Mouse (Mus musculus) 3134 (cell line): Measurements from ENCODE around the gene Diaph3.
A peak's percentile ranks its signal among the peaks of the same experiment; 100 is the strongest.
"Not testable (repeated sequence)": the region's sequence is repeated elsewhere in the genome, so short reads cannot be mapped to it uniquely, and the experiment has no call there.

Experiments
- DNase-seq: peaks from one replicate; pipeline ENCODE4 v3.0.0-alpha.2; 2011; ENCODE audit warnings: low spot score; ENCODE audit not compliant: insufficient read length; ENCODE audit errors: extremely low read depth

Diaph3 gene

GRCm38 (mm10) chr14:87084906-87085305 lies 56.1 kb downstream of the Diaph3 start:
- DNase-seq, result not testable (repeated sequence)

- DNase-seq, result no peak
Measured at GRCm38 (mm10) chr14:87083911-87084310, 57.1 kb downstream of the Diaph3 start.

GRCm38 (mm10) chr14:87079725-87080124 lies 61.3 kb downstream of the Diaph3 start:
- no peak for DNase-seq

GRCm38 (mm10) chr14:87075021-87075531 lies 66.0 kb downstream of the Diaph3 start:
- DNase-seq, result no peak

GRCm38 (mm10) chr14:87064281-87064680 lies 76.8 kb downstream of the Diaph3 start:
- DNase-seq, result peak; percentile 2

GRCm38 (mm10) chr14:87056169-87056568 lies 84.9 kb downstream of the Diaph3 start:
- no peak for DNase-seq

- no peak for DNase-seq
Measured at GRCm38 (mm10) chr14:87051187-87051586, 89.8 kb downstream of the Diaph3 start.

- DNase-seq, result no peak
Measured at GRCm38 (mm10) chr14:87044401-87044806, 96.6 kb downstream of the Diaph3 start.

- no peak for DNase-seq
Measured at GRCm38 (mm10) chr14:87020240-87020639, 120.8 kb downstream of the Diaph3 start.

- DNase-seq, result no peak
Measured at GRCm38 (mm10) chr14:87019687-87020086, 121.3 kb downstream of the Diaph3 start.

GRCm38 (mm10) chr14:86997318-86997717 lies 143.7 kb downstream of the Diaph3 start:
- no peak for DNase-seq

- no peak for DNase-seq
Measured at GRCm38 (mm10) chr14:86951169-86951568, 189.9 kb downstream of the Diaph3 start.

- no peak for DNase-seq
Measured at GRCm38 (mm10) chr14:86937953-86938352, 203.1 kb downstream of the Diaph3 start.

- DNase-seq, result no peak
Measured at GRCm38 (mm10) chr14:86936424-86936823, 204.6 kb downstream of the Diaph3 start.

GRCm38 (mm10) chr14:86930763-86931162 lies 210.3 kb downstream of the Diaph3 start:
- no peak for DNase-seq

GRCm38 (mm10) chr14:86926827-86927226 lies 214.2 kb downstream of the Diaph3 start:
- no peak for DNase-seq

GRCm38 (mm10) chr14:86898898-86899297 lies 242.1 kb downstream of the Diaph3 start:
- no peak for DNase-seq

GRCm38 (mm10) chr14:86889070-86889804 lies 251.8 kb downstream of the Diaph3 start:
- no peak for DNase-seq

GRCm38 (mm10) chr14:86885417-86886098 lies 255.5 kb downstream of the Diaph3 start:
- DNase-seq, result no peak

GRCm38 (mm10) chr14:86869536-86869935 lies 271.5 kb downstream of the Diaph3 start:
- peak; percentile 4 for DNase-seq

GRCm38 (mm10) chr14:86867143-86867542 lies 273.9 kb downstream of the Diaph3 start:
- no peak for DNase-seq

- DNase-seq, result no peak
Measured at GRCm38 (mm10) chr14:86864053-86864452, 277.0 kb downstream of the Diaph3 start.
